Mouse (Mus musculus) layer of hippocampus, postnatal 25 days (tissue): ENCODE results near the gene Wdfy1. TPM values are rescaled to one million over a fixed set of nuclear protein-coding genes. Genes with fewer than 3 reads are reported as not detected.

Source experiments
- DNase-seq, 2 experiments: peaks; one replicate each; pipeline ENCODE4 v3.0.0; 2022; ENCODE audit warnings: mixed read lengths in 2 of 2, low spot score in 1 of 2; ENCODE audit errors: extremely low spot score in 1 of 2
- total RNA-seq, 2 experiments: library from RNA; stranded (reverse); gene quantifications; 2 replicates each; pipeline ENCODE4 v1.2.3; 2021

Gene Wdfy1
- 10 to 100 TPM; 35.8 to 41.3 TPM for total RNA-seq

DNA sequence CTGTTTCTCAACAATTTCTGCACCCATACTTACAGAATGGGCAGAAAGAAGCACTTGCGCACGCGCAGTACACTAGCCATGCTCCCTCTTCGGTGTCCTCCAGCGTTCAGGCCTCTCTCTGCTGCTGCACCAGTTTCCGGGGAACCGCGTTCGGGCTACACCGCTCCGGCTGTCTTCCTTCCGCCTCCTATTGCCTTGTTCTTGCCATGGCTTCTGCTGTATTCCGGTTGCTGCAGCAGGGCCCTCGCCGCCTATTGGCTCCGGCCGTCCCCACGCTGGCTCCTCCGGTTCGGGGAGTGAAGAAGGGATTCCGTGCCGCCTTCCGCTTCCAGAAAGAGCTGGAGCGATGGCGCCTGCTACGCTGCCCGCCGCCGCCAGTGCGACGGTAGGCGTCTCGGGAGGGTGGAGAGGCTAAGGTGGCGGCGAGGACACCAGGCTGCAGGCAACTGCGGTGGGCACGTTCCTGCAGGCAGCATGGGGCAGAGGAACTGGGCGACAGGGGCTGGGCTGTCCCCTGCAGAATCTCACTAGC, at the start of gene Wdfy1, which contains the start of gene Mrpl44:
TSS of gene Wdfy1 (minus strand) at position 217 of the 532 bp plus-strand sequence.
TSS of gene Mrpl44 (plus strand) at position 92 of the 532 bp plus-strand sequence.
- DNase-seq: peak; percentile 99 to 100

DNA sequence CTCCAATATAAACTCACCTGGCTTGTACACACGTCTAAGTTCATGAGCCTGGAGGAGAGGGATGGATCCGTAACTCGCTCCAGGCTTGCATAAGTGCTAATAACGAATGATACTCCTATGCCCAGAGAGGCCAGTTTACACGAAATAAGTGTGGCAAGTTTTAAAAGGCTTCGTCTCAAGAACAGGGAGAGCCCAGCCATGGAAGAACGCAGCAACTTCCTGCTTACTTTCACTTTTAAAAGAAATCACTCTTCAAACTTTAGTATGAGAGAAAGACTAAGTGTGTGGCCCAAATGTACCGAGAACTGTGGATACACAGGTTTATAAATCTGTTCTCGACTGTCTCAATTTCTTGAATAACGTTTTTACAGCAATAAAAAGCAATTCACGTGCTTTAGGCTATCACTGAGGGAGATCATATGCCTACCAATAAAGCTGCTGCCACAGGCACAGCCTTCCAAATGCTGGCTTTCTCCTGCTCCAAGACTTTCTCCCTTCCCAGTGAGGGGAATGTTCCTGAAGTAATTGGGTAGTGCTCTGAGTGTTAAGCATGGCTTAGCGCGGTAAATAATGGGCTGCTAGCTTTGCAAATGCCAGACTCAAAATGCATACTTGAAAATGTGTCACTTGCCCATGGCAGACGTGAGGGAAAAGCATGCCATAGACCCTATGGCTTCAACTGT, 48.1 kb upstream of the Wdfy1 start:
- DNase-seq: no peak

DNA sequence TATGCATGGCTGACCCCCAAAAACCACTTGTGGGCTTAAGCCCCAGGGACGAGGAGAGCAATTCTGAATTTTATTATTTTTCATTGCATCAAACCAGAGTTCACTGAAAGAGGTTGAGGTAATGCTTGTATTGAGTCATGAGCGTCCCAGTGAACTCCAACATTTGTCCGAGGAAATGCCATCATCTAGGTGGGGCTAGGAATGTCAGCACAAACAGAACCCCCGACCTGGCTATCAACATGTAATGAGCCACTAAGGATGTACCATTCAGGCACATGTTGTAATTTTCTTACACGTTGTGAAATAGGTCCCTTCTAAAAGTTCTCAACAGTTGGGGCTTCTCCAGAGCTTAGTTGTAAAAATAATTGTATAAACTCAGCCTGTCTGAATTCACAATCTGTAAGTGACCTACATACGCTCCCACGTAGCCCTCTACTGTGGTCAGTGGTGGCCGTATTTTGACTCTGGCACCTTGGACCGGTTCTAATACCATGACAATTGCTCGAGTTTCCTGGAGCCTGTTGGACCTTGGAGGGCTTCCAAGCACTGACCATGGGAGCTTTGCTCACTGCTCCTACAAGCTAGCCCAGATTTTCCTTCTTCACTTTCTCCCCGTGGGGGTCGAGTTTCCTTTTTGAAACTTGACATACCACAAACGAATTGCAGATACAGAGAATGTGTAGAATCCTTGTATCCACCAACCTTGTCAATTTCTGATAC, 47.0 kb upstream of the Wdfy1 start:
- DNase-seq: peak in 1 of 2 experiments; percentile 42

DNA sequence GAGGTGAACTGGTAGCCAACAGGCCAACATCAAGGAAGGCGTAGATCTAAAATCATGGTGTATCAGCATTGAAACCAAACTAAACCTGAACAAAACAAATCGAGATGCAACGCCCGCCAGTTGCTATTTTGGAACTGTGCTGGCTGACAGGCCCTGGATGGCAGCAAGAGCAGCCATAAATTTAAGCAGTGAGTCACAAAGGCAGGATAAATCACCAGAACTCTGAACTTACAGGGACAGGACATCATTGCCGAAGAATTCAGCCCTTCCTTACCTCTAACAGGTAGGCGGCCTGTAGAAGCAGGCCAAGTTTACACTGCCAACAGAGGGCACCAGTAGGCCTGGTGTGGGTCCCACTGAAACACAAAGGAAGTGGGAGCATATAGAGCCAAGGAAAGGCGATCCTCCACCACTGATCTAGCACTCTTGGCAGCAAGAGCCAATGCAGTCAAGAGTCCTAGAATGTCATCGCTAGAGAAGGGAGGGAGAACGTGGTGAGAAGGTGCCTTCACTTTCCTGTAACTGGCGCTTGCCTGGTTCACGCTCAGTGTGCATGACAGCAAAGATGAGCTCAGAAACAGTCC, 43.4 kb upstream of the Wdfy1 start:
- DNase-seq: no peak

DNA sequence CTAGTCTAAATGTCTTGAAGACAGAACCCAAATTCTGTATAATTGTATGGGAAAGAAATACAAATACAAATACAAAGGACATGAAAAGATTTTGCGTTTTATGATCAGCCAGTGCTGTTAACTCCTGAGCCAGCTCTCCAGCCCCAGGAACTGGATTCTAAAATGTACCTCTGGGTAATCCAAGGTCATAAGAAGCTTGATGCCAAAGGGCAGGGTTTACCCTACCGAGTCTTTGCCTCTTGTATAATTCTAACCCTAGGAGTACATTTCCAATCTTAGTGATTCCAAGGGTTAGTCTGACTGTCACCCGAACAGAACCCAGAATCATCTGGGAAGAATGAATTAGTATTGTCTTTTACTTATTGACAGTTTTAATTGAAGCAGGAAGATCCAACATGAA, 39.5 kb upstream of the Wdfy1 start:
- no peak for DNase-seq

DNA sequence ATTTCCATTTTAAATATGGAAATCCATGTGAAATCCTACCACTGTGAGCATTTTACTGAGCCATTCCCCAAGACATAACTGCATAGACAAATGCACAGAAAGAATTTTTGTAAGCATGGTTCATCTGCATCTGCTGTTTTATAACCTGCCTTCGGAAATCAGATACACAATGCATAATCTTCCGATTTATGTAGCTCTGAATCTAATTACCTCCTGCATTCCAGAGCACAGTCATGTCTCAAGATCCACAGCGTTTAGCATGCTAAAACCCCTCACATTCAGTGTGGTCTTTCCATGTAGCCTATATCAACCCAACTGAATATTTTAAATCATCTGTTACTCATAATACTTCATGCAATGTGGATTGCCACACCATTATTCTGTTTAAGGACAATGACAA, 33.5 kb upstream of the Wdfy1 start:
- DNase-seq: no peak

DNA sequence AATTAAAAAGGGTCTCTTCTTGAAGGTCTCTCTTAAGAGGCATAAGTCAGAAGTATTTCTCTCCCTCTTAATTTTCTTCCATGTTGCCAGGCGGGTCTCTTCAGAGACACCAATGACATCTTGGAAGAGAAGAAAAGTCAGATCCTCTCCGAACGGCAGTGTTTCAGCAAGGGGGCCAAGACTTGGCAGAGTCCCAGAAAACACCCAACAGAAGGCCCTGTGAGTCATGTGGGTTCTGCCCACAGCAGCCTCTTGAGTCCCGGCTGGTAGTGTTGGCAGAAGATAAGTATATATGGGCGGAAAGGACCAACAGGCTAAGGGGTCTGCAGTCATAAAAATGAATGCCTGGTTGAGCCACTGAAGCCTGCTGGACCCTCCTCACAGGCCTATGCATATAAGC, 30.9 kb upstream of the Wdfy1 start:
- no peak for DNase-seq

DNA sequence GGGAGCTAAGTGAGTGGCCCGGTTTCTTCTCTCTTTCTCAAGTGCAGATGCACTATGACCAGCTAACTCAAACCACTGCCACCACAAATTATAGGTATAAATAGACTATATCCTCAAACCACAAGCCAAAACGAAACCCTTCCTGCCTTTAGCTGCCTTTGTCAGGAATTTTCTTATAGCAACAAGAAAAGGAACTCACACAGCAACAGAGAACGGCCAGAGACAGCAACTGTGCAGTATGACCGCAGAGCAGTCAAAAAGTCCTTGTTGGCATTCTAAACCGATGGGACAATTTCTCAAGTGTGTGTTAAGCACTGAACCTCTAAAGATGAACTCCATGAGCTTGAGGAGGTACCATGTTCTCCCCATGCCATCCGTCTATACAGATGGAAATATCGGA, 27.7 kb upstream of the Wdfy1 start:
- no peak for DNase-seq

DNA sequence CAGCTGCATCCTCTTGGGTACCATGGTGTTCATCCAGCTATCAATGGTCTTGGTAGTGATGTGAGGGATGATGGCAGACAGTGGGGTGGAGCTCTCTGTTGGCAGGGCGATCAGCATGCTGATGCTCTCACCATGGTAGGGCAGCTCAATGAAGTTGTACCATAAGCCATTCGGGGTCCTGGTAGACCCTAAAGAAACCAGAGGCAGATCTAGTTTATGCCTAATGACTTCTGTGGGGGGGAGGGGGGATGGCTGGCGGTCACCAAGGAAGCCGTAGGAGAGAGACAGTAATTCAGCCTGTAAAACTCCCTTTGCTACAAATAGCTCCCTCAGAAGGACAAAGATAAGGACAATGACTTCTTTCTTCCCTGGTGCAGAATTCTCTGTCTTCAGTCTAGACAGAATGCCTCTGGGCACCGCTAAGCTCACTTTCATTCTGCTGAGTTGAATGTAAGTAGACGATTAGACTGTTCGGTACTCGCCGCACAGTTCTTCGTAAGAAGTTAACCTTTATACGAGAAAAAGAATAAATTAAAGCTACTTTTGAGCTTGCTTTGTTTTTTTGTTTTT, 27.0 kb upstream of the Wdfy1 start:
- no peak for DNase-seq

DNA sequence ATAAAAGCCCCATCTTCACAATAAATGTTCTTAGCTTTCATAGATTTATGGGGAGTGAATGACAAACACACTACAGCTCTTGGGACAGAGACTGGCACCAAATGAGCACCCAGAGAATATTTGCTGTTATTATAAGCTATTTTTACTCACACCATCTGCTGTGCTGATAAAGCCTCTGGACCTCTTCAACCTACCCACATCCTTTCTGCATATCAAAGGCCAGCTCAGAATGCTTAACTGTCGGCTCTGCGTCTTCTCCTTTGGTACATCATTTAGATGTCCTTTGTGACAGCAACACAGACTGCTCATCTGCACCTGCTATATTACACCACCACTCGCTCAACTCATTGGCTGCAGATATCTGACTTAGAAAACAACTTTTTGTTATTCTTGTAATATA, 21.1 kb upstream of the Wdfy1 start:
- no peak for DNase-seq

DNA sequence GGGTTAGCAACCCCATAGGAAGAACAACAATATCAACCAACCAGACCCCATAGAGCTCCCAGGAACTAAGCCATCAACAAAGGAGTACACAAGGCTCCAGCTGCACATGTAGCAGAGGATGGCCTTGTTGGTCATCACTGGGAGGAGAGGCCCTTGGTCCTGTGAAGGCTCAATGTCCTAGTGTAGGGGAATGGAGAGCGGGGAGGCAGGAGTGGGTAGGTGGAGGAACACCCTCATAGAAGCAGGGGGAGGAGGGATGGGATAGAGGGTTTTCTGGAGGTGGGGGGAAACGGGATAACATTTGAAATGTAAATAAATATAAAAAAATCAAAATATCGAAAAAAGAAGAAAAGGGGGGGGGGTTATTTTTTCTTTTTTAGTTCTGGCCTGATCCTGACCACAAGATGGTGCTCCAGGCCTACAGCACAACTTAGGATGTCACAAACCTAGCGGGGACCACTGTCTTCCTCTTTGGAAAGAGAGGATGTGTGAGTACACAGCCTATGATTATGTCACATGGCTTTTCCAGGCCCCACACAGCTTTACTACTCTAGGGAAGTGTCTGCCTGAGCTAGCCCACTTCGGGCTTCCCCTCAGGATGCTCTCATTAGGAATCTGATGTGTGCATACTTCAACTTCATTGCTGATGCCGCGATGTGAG, 10.5 kb upstream of the Wdfy1 start:
- peak in 1 of 2 experiments; percentile 51 for DNase-seq

DNA sequence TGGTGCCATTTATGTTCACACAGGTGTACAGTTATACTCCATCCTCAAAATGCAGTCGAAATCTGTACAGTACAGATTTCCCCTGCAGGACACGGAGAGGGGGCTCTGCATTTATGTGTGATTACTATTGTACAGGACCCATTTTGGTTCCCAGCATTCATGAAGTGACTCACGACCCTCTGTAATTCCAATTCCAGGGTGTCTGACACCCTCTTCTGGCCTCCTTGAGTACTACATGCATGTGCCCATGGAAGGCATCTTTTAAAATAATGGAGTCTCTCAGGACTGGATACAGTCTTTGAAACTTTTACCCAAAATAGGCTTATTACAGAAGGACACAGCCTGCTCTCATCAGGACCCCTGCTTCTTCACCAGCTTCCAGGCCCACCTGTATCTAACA, 6.5 kb upstream of the Wdfy1 start:
- no peak for DNase-seq

DNA sequence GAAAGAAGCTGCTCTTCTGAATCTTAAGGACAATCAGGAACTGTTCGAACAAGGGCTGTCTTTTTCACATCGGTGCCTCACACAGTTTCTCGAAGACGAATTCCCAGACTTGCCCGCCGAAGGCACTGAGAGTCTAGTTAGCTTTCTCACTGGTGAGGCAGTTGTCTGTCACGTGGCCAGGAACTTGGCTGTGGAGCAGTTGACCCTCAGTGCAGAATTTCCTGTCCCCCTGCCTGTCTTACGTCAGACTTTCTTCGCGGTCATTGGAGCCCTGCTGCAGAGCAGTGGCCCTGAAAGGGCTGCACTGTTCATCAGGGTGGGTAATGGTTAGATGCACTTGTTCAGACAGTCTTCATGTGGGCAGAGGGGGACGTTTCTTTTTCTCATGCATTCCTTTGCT, 2.1 kb upstream of the Wdfy1 start:
- DNase-seq: no peak

DNA sequence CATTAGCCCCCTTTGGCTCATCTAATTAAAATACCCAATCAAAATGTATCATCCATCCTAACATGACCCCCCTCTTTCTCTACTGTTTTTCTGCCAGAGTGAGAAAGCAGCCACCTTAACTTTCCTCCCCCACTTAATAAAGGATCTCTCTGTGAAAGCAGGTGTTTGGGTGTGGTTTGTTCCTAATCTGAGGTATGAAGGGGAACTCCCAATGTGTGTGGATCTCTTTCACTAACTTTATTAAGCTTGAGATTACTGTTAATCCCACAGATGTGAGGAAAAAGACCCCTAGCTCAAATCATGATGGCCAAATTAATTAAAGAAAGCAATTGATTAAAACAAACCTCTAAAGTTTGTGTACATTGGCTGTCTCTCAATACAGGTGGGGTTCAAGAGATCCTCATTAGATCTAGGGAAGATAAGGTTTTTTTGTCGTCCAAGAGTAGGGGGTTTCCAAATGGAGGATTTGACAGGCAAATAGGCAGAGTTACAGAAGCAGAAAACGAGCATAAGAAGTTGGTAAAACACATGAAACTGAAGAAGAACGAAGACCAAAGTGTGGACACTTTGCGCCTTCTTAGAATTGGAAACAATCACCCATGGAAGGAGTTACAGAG, 1.7 kb downstream of the Wdfy1 start:
- no peak for DNase-seq

DNA sequence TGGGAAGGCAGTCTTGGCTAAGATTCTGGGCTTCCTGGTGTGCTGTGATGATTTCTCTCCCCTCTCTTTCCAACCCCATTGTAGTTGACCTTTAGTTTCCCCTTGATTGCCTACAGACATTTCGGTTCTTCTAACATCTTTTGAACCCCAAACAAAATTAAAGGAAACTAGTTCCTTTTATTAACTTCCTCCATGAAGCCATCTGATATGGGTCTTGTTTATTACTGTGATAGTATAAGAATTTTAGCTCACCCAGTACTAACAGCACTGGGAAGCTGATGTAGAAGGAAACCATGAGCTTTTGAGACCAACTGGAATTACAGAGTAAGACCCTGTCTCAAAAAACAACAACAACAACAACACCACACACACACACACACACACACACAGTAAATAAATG, 7.7 kb downstream of the Wdfy1 start:
- DNase-seq: no peak

DNA sequence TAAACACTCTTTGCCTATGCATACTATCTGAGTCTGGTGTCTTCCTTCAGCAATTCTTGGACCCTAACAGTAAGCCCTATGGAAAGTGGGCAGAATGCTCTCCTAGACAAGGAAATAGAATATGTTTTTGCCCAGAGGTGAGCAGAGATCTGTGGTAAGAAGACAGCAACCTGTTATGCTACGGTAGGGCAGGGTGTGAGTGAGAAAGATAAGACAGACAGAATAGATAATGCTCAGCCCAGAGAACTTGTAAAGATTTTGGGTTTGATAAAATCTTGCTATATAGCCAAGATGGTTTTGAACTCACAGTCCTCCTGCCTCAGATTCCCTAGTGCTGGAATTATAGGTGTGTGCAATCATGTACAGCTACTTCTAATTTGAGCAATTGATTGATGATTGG, 11.5 kb downstream of the Wdfy1 start:
- no peak for DNase-seq

DNA sequence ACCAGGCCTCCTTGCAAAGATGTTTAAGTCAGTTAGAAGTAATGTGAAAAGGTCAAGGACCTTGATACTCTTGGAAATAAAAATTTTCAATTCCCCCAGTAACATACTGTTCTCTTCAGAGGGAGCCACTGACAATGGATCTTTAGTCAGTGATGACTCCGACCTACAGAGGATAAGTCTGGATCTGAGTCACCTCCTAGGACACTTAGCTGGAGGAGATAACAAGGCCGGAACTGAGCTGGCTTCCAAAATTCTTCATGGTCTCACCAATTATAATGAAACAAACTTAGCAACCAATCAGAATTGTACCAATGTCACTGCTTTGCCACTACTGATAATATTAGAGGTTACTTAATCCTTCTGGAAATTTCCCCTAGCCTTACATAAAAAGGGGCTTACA, 11.9 kb downstream of the Wdfy1 start:
- no peak for DNase-seq

DNA sequence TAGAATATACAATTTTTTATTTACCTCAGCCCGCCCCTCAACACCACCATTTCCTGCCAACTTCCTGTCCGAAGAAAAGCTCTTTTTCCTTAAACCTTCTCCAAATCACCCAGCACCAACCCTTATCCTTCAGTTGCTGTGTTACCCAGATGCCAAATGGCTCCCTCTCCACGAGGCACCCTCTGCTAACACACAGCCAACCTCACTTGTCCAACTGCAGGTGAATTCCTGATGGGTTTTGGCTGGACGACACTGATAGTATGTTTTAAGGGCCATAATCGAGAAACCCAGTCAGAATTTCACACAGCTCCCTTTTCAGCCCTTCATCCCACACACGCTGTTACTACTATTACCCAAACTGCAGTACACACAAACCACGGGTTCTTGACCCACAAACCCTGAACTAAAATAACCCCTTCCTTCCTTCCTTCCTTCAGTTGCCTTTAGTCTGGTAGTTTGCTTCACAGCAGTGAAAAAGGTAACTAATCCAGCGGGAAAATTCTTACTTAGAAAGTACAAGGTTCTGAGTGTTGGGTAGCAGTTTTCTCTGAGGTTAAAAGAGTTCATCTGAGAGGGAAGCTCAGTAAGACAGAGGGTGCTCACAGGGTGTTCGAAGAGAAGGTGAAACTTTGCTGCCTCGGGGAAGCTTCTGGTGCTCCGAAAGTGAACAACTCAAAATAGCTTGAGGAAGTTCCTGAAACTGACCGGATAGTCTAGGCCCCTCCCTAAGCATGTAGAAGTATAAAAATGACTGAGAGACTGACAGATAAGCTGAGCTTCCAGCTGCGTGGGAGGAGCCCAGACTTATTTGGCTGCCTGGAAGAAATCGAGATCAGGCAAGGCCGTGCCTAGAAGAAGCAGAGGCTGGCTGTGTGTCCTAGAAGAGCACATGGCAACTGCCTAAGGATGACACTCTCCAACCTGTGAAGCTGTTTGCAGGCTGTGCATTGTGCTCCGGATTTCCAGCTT, 13.4 kb downstream of the Wdfy1 start:
- no peak for DNase-seq

DNA sequence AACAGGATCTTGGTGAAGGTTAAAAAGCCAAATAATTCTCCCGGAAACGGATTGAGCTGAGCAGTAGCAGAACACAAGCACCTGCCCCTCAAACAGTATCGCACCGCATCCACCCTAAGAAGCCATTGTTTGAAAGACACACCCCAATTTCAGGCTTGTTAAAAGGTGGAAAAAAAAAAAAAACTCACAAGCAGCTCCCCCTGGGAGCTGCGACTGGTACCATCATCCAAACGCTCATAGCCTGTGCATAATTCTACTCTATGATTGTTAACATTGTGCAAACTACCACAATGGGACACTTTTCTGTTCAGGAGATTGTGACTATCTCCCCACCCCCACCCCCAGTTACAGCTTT, 14.0 kb downstream of the Wdfy1 start:
- DNase-seq: no peak
